Mouse (Mus musculus) heart, postnatal 14 days (tissue): ENCODE measurements around the gene Crebl2. TPM values are rescaled to one million over a fixed set of nuclear protein-coding genes. Genes with fewer than 3 reads are reported as not detected.

ENCODE experiments used
- DNase-seq, 2 experiments: peaks; one replicate each; pipeline ENCODE4 v3.0.0; 2021 to 2022
- intact Hi-C: fragments of 180-260 bp; cut with DNase I; formaldehyde crosslinking; loops from one replicate; pipeline ENCODE4 v1.15.1; 2025
- total RNA-seq, 2 experiments: library from RNA; stranded (reverse); gene quantifications; 2 replicates each; pipeline ENCODE4 v1.2.3; 2021

Crebl2 gene
- total RNA-seq, 2 experiments from 2014 or later, result 6.5 to 8.6 TPM

- DNase-seq, result no peak
- intact Hi-C loops, result no loop called here
These were observed 12.7 kb upstream of the Crebl2 start for GRCm38 (mm10) chr6:134817051-134817928.

- DNase-seq, result no peak
- intact Hi-C loops, result no loop called here
These were observed 10.2 kb upstream of the Crebl2 start for GRCm38 (mm10) chr6:134819741-134820140.

GRCm38 (mm10) chr6:134820411-134820810 lies 9.5 kb upstream of the Crebl2 start:
- no peak for DNase-seq

GRCm38 (mm10) chr6:134822844-134823243 lies 7.1 kb upstream of the Crebl2 start:
- peak in 1 of 2 experiments; percentile 10 for DNase-seq
- intact Hi-C loops, result no loop called here

More at GRCm38 (mm10) chr6:134820411-134820810, 9.5 kb upstream of the Crebl2 start:
- intact Hi-C loops, result no loop called here

- intact Hi-C loops, result loop anchor here (2.0 kb wide), 1 partner anchor 32 kb away; no protein-coding TSS in a partner anchor
- no peak for DNase-seq
These were observed 822 bp downstream of the Crebl2 start for GRCm38 (mm10) chr6:134830776-134831175.

GRCm38 (mm10) chr6:134834585-134835251 lies 4.8 kb downstream of the Crebl2 start:
- no peak for DNase-seq
- intact Hi-C loops, result no loop called here

GRCm38 (mm10) chr6:134838111-134838510 lies 8.2 kb downstream of the Crebl2 start:
- no peak for DNase-seq
- intact Hi-C loops, result no loop called here

GRCm38 (mm10) chr6:134840346-134840745 lies 10.4 kb downstream of the Crebl2 start:
- DNase-seq, result no peak
- intact Hi-C loops, result no loop called here

GRCm38 (mm10) chr6:134845726-134846125 lies 15.8 kb downstream of the Crebl2 start:
- intact Hi-C loops, result no loop called here

GRCm38 (mm10) chr6:134846308-134846707 lies 16.4 kb downstream of the Crebl2 start:
- intact Hi-C loops, result no loop called here
- no peak for DNase-seq

More at GRCm38 (mm10) chr6:134845726-134846125, 15.8 kb downstream of the Crebl2 start:
- no peak for DNase-seq

GRCm38 (mm10) chr6:134847550-134847949 lies 17.6 kb downstream of the Crebl2 start:
- no peak for DNase-seq
- intact Hi-C loops, result no loop called here

GRCm38 (mm10) chr6:134848197-134848890 lies 18.4 kb downstream of the Crebl2 start:
- intact Hi-C loops, result no loop called here
- peak in 1 of 2 experiments; percentile 32 for DNase-seq

GRCm38 (mm10) chr6:134849461-134849860 lies 19.5 kb downstream of the Crebl2 start:
- intact Hi-C loops, result no loop called here
- DNase-seq, result no peak

GRCm38 (mm10) chr6:134849985-134850384 lies 20.0 kb downstream of the Crebl2 start:
- DNase-seq, result no peak
- intact Hi-C loops, result no loop called here

GRCm38 (mm10) chr6:134854782-134855181 lies 24.8 kb downstream of the Crebl2 start:
- no peak for DNase-seq
- intact Hi-C loops, result no loop called here

GRCm38 (mm10) chr6:134855926-134856325 lies 26.0 kb downstream of the Crebl2 start:
- no peak for DNase-seq
- intact Hi-C loops, result no loop called here

- intact Hi-C loops, result no loop called here
- no peak for DNase-seq
These were observed 29.1 kb downstream of the Crebl2 start for GRCm38 (mm10) chr6:134859021-134859420.

GRCm38 (mm10) chr6:134860275-134860674 lies 30.3 kb downstream of the Crebl2 start:
- intact Hi-C loops, result loop anchor here (10.0 kb wide), 1 partner anchor 435 kb away; no protein-coding TSS in a partner anchor

GRCm38 (mm10) chr6:134861386-134861785 lies 31.4 kb downstream of the Crebl2 start:
- intact Hi-C loops, result loop anchor here (10.0 kb wide), 1 partner anchor 437 kb away; no protein-coding TSS in a partner anchor
- DNase-seq, result no peak

More at GRCm38 (mm10) chr6:134860275-134860674, 30.3 kb downstream of the Crebl2 start:
- DNase-seq, result no peak

- intact Hi-C loops, result loop anchor here (1.0 to 10.0 kb wide), 4 partner anchors 32 to 438 kb away; partner anchors contain the start of gene Crebl2
- peak in 1 of 2 experiments; percentile 14 for DNase-seq
These were observed 32.7 kb downstream of the Crebl2 start for GRCm38 (mm10) chr6:134862671-134863104.
